Mouse (Mus musculus): ENCODE results near the gene Ddah1. TPM values are rescaled to one million over a fixed set of nuclear protein-coding genes. Genes with fewer than 3 reads are reported as not detected.

The Ddah1 gene
- total RNA-seq, 1 experiment: 15.5 TPM

- TF ChIP-seq ZC3H11A (IDR thresholded peaks at IDR 0.05; ENCODE audit: borderline replicate concordance, low read depth, low read length) (no peak), MAFK (IDR thresholded peaks at IDR 0.05; ENCODE audit: insufficient read depth, low read depth, low read length) (no peak), HCFC1 (IDR thresholded peaks at IDR 0.05; ENCODE audit: borderline replicate concordance, insufficient read depth, low read length) (no peak), ZNF384 (IDR thresholded peaks at IDR 0.05; ENCODE audit: low read depth, low read length) (no peak)
- no peak for DNase-seq (ENCODE audit: low read depth, low spot score)
- Histone ChIP-seq H3K27ac (ENCODE audit: insufficient read depth, low read depth, low read length, poor library complexity, severe bottlenecking) (no peak overlapping the region), H3K9me3 (ENCODE audit: control insufficient read depth, insufficient read depth, low read depth, low read length) (no peaks in the 10 kb centered on the region), H3K36me3 (ENCODE audit: control insufficient read depth, insufficient read depth, low read length, poor library complexity, severe bottlenecking) (no peaks in the 10 kb centered on the region), H3K9ac (ENCODE audit: insufficient read depth, low read depth, low read length, poor library complexity, severe bottlenecking) (no peak overlapping the region), H3K4me1 (ENCODE audit: control insufficient read depth in 2 of 2, insufficient read depth in 2 of 2, low read length in 2 of 2, poor library complexity in 1 of 2) (peaks cover 2 to 6% of the 10 kb centered on the region in 2 experiments; a peak in 3 of 4 replicates), H3K4me3 (ENCODE audit: insufficient read depth in 1 of 2, low read depth in 1 of 2, low read length in 2 of 2, poor library complexity in 1 of 2, severe bottlenecking in 1 of 2) (no peak overlapping the region)
- in situ Hi-C loops (cut with MboI; ENCODE audit: low sequenced_read_pairs in 2 of 2, unreplicated experiment in 2 of 2): no loop called here
Measured at GRCm38 (mm10) chr3:145760547-145760946, 2.1 kb downstream of the Ddah1 start.

- TF ChIP-seq CHD2 (IDR thresholded peaks at IDR 0.05; ENCODE audit: low read depth, low read length): no peak
- TF ChIP-seq HCFC1 (IDR thresholded peaks at IDR 0.05; ENCODE audit: borderline replicate concordance, insufficient read depth, low read length): no peak
- no peak for TF ChIP-seq MAFK (IDR thresholded peaks at IDR 0.05; ENCODE audit: insufficient read depth, low read depth, low read length)
- TF ChIP-seq ZNF384 (IDR thresholded peaks at IDR 0.05; ENCODE audit: low read depth, low read length): no peak
- TF ChIP-seq ZC3H11A (IDR thresholded peaks at IDR 0.05; ENCODE audit: borderline replicate concordance, low read depth, low read length): no peak
- Histone ChIP-seq H3K4me1 (ENCODE audit: control insufficient read depth in 2 of 2, insufficient read depth in 2 of 2, low read length in 2 of 2, poor library complexity in 1 of 2) (peaks cover 2 to 6% of the 10 kb centered on the region in 2 experiments; a peak in 3 of 4 replicates), H3K27ac (ENCODE audit: insufficient read depth, low read depth, low read length, poor library complexity, severe bottlenecking) (no peak overlapping the region), H3K9ac (ENCODE audit: insufficient read depth, low read depth, low read length, poor library complexity, severe bottlenecking) (no peak overlapping the region), H3K4me3 (ENCODE audit: insufficient read depth in 1 of 2, low read depth in 1 of 2, low read length in 2 of 2, poor library complexity in 1 of 2, severe bottlenecking in 1 of 2) (no peak overlapping the region), H3K36me3 (ENCODE audit: control insufficient read depth, insufficient read depth, low read length, poor library complexity, severe bottlenecking) (no peaks in the 10 kb centered on the region), H3K9me3 (ENCODE audit: control insufficient read depth, insufficient read depth, low read depth, low read length) (no peaks in the 10 kb centered on the region)
- DNase-seq (ENCODE audit: low read depth, low spot score): no peak
- in situ Hi-C loops (cut with MboI; ENCODE audit: low sequenced_read_pairs in 2 of 2, unreplicated experiment in 2 of 2): no loop called here
Measured at GRCm38 (mm10) chr3:145761501-145762170, 3.2 kb downstream of the Ddah1 start.

- DNase-seq (ENCODE audit: low read depth, low spot score): no peak
- in situ Hi-C loops (cut with MboI; ENCODE audit: low sequenced_read_pairs in 2 of 2, unreplicated experiment in 2 of 2): no loop called here
- Histone ChIP-seq H3K36me3 (ENCODE audit: control insufficient read depth, insufficient read depth, low read length, poor library complexity, severe bottlenecking) (no peaks in the 10 kb centered on the region), H3K27ac (ENCODE audit: insufficient read depth, low read depth, low read length, poor library complexity, severe bottlenecking) (no peak overlapping the region), H3K9ac (ENCODE audit: insufficient read depth, low read depth, low read length, poor library complexity, severe bottlenecking) (no peak overlapping the region), H3K4me3 (ENCODE audit: insufficient read depth in 1 of 2, low read depth in 1 of 2, low read length in 2 of 2, poor library complexity in 1 of 2, severe bottlenecking in 1 of 2) (no peak overlapping the region), H3K4me1 (ENCODE audit: control insufficient read depth in 2 of 2, insufficient read depth in 2 of 2, low read length in 2 of 2, poor library complexity in 1 of 2) (peaks cover 2 to 4% of the 10 kb centered on the region in 2 experiments; a peak in 1 of 4 replicates), H3K9me3 (ENCODE audit: control insufficient read depth, insufficient read depth, low read depth, low read length) (no peaks in the 10 kb centered on the region)
- TF ChIP-seq ZC3H11A (IDR thresholded peaks at IDR 0.05; ENCODE audit: borderline replicate concordance, low read depth, low read length) (no peak), CHD2 (IDR thresholded peaks at IDR 0.05; ENCODE audit: low read depth, low read length) (no peak)
Measured at GRCm38 (mm10) chr3:145762957-145763641, 4.6 kb downstream of the Ddah1 start.

- Histone ChIP-seq H3K27ac (ENCODE audit: insufficient read depth, low read depth, low read length, poor library complexity, severe bottlenecking) (no peak overlapping the region), H3K4me1 (ENCODE audit: control insufficient read depth in 2 of 2, insufficient read depth in 2 of 2, low read length in 2 of 2, poor library complexity in 1 of 2) (peaks cover 2 to 3% of the 10 kb centered on the region in 2 experiments; a peak in 1 of 4 replicates), H3K4me3 (ENCODE audit: insufficient read depth in 1 of 2, low read depth in 1 of 2, low read length in 2 of 2, poor library complexity in 1 of 2, severe bottlenecking in 1 of 2) (no peak overlapping the region), H3K9me3 (ENCODE audit: control insufficient read depth, insufficient read depth, low read depth, low read length) (no peaks in the 10 kb centered on the region), H3K9ac (ENCODE audit: insufficient read depth, low read depth, low read length, poor library complexity, severe bottlenecking) (no peak overlapping the region), H3K36me3 (ENCODE audit: control insufficient read depth, insufficient read depth, low read length, poor library complexity, severe bottlenecking) (no peaks in the 10 kb centered on the region)
- in situ Hi-C loops (cut with MboI; ENCODE audit: low sequenced_read_pairs in 2 of 2, unreplicated experiment in 2 of 2): no loop called here
- no peak for DNase-seq (ENCODE audit: low read depth, low spot score)
- TF ChIP-seq ZNF384 (IDR thresholded peaks at IDR 0.05; ENCODE audit: low read depth, low read length) (no peak), MAFK (IDR thresholded peaks at IDR 0.05; ENCODE audit: insufficient read depth, low read depth, low read length) (no peak)
Measured at GRCm38 (mm10) chr3:145763642-145763972, 5.1 kb downstream of the Ddah1 start.

Data from ES-E14 (cell line).